Mouse (Mus musculus) cerebellum, postnatal 36 days (tissue): ENCODE measurements around the gene Dock3.
"Not testable (repeated sequence)": the region's sequence is repeated elsewhere in the genome, so short reads cannot be mapped to it uniquely, and the experiment has no call there.

Experiments
- DNase-seq, 2 experiments: peaks; one replicate each; pipeline ENCODE4 v3.0.0; 2021 to 2022; ENCODE audit warnings: mixed read lengths in 2 of 2

The Dock3 gene

GRCm38 (mm10) chr9:107255596-107255995, 23.9 kb upstream of the Dock3 start:
- DNase-seq: peak; percentile 50 to 60

- DNase-seq: peak in 1 of 2 experiments; percentile 44
Observed at GRCm38 (mm10) chr9:107254925-107255324, 23.2 kb upstream of the Dock3 start.

- peak; percentile 70 to 79 for DNase-seq
Observed at GRCm38 (mm10) chr9:107254476-107254875, 22.8 kb upstream of the Dock3 start.

GRCm38 (mm10) chr9:107252164-107252563, 20.5 kb upstream of the Dock3 start:
- DNase-seq: peak in 1 of 2 experiments; percentile 52

GRCm38 (mm10) chr9:107250416-107251337, 19.0 kb upstream of the Dock3 start:
- DNase-seq: no peak

GRCm38 (mm10) chr9:107249154-107249553, 17.4 kb upstream of the Dock3 start:
- DNase-seq: no peak

GRCm38 (mm10) chr9:107246170-107246569, 14.5 kb upstream of the Dock3 start:
- peak; percentile 39 to 49 for DNase-seq

- DNase-seq: no peak
Observed at GRCm38 (mm10) chr9:107245311-107245710, 13.6 kb upstream of the Dock3 start.

GRCm38 (mm10) chr9:107236151-107236550, 4.4 kb upstream of the Dock3 start:
- DNase-seq: no peak

- DNase-seq: no peak
Observed at GRCm38 (mm10) chr9:107235261-107235660, 3.6 kb upstream of the Dock3 start.

- no peak for DNase-seq
Observed at GRCm38 (mm10) chr9:107232140-107232539, 431 bp upstream of the Dock3 start.

GRCm38 (mm10) chr9:107230991-107231538, 644 bp downstream of the Dock3 start:
- peak; percentile 82 to 90 for DNase-seq

GRCm38 (mm10) chr9:107224597-107224996, 7.1 kb downstream of the Dock3 start:
- DNase-seq: peak in 1 of 2 experiments; percentile 29

GRCm38 (mm10) chr9:107174831-107175230, 56.9 kb downstream of the Dock3 start:
- not testable (repeated sequence) for DNase-seq

GRCm38 (mm10) chr9:107165792-107166191, 65.9 kb downstream of the Dock3 start:
- no peak for DNase-seq

GRCm38 (mm10) chr9:107164825-107165224, 66.9 kb downstream of the Dock3 start:
- no peak for DNase-seq

- not testable (repeated sequence) for DNase-seq
Observed at GRCm38 (mm10) chr9:107156388-107156787, 75.3 kb downstream of the Dock3 start.

GRCm38 (mm10) chr9:107112791-107113190, 118.9 kb downstream of the Dock3 start:
- DNase-seq: peak; percentile 50 to 58

GRCm38 (mm10) chr9:107112056-107112455, 119.7 kb downstream of the Dock3 start:
- DNase-seq: peak; percentile 24 to 26

GRCm38 (mm10) chr9:107099487-107099886, 132.2 kb downstream of the Dock3 start:
- DNase-seq: no peak

GRCm38 (mm10) chr9:107089451-107089850, 142.3 kb downstream of the Dock3 start:
- DNase-seq: not testable (repeated sequence)

GRCm38 (mm10) chr9:107087531-107087930, 144.2 kb downstream of the Dock3 start:
- peak; percentile 65 to 69 for DNase-seq

- no peak for DNase-seq
Observed at GRCm38 (mm10) chr9:107037947-107038346, 193.8 kb downstream of the Dock3 start.

GRCm38 (mm10) chr9:107027586-107027985, 204.1 kb downstream of the Dock3 start:
- DNase-seq: peak; percentile 53 to 58
